Mouse (Mus musculus): ENCODE results near the gene Creg1.

GRCm38 (mm10) chr1:165819147-165819546, 55.6 kb downstream of the Creg1 start:
- TF ChIP-seq CTCF (IDR thresholded peaks at IDR 0.05; ENCODE audit: low read depth, low read length) = no peak
- no peak for TF ChIP-seq EP300 (IDR thresholded peaks at IDR 0.05; ENCODE audit: insufficient read depth, low read depth, low read length)
- TF ChIP-seq POLR2A (IDR thresholded peaks at IDR 0.05; ENCODE audit: insufficient read depth, low read length) = no peak

All from ES-Bruce4 (cell line).